Mouse (Mus musculus) layer of hippocampus, adult 11-12 months (tissue): ENCODE measurements at regions not wholly inside any gene's neighbourhood (a gene's known extent, or its start where the extent isn't known, plus 50 kb on each side); places are given as distances from the start of the nearest gene placed in this dataset.

Experiments used
- DNase-seq: peaks from one replicate; pipeline ENCODE4 v3.0.0; 2022; ENCODE audit warnings: low spot score

- no peak for DNase-seq
These were observed 93.3 kb downstream of the Zfp281 start for GRCm38 (mm10) chr1:136717830-136718517.

DNA sequence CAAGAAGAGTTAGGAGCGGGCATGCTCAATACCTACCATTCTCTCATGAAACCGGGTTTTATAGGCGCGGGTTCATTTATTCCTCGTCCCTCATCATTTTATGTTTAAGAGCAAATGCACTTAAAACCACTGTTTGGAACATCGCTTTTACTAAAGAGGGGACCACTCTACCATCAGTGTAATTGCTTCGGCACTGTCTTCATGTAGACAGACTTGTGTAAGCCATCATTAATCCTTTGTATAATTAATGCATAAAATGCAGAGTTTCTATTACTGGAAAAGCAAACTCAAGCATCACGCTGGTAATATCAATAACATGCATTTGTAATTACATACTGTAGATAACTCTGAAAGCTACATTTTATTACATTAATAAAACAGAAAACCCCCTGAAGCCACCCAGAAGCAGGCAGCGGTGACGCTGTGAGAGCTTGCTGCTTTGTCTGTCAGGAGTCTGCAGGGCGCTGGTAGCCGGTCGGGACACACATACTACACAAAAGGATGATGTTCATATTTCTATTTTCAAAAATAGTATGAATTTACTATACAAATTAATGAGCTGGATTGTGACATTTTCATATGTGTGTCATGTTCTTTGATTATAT, 99.2 kb downstream of the Zfp281 start:
- no peak for DNase-seq

DNA sequence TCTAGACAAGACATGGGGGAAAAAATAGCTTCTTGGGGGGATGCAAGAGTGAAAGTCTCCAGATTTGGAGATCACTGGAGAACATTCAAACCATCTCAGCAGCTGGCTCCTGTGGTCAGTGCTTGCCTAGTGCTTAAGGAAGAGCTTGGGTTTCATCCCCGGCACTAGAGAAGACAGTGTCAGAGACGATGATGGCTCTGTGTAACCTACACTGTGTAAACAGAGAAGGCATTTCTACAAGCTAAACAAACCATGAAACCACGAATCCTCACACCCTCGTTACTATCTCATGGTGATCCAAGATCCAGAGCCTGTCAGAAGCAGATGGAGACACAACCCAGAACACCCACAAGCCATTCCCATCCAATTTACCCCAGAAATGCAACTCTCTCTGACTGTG, 100.5 kb downstream of the Zfp281 start:
- DNase-seq: no peak

DNA sequence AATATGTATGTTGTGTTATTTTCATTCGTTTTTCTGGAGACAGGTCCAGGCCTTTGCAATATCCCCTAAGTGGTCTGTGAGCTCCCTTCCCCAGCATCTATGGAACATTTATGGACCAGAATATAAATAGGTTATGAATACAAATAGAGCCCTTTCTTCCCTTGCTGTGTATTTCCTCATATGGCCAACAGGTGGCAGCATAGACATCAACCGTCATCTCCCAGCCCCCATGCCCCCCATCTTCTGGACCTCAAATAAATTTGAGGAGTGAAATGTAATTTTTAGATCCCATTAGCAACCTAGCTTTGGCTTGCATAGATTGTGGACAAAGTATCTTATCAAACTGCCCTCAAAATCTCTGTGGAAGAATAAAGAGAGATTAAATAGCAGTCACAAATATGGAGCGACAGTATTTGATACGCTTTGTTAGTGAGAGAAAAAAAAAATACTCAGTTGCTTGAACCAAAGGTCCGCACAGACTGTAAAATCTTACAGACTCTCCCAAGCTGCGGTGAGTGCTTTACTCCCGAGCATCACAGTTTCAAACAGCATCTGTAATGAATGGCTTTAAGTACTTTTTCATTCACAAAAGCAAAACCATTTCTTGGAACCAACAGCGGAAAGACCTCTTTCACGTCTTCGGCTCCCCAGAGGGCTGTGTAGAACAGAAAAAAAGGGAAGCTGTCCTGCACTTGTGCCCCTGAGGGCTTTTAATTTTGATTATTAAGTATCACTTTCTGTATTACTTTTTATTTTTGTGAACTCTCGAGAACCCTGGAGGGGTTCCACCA, 101.6 kb downstream of the Zfp281 start:
- DNase-seq: no peak

GRCm38 (mm10) chr1:136727868-136728631, 103.3 kb downstream of the Zfp281 start:
- DNase-seq: no peak

DNA sequence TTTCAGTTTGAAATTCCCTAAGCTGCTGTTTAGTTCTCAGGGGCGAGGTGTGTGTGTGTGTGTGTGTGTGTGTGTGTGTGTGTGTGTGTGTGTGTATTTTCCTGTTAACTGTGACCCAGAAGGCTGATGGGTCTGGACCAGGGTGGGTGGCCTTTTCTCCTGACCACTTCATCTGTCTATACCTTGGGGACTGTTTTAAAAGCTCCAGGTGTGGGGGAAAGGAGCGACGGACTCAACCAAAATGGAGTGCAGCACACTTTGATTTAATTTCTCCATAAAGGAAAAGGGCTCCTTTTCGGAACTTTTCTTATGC, 103.9 kb downstream of the Zfp281 start:
- no peak for DNase-seq

- DNase-seq: no peak
These were observed 105.9 kb downstream of the Zfp281 start for GRCm38 (mm10) chr1:136730638-136731037.

DNA sequence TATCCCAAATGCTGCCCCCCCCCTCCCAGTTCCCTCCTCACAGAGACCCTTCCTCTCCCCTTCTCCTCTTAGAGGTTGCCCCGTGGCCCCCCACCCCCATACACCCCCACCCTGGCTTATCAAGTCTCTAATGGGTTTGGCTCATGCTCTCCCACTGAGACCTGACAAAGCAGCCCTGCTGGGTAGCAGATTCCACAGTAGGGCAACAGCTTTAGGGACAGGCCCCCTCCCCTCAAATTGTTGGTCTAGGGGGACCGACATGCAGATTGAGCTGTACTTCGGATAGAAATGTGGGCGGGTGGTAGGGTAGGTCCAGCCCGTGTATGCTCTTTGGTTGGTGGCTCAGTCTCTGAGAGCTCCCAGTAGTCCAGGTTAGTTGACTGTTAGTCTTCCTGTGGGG, 113.3 kb downstream of the Zfp281 start:
- DNase-seq: no peak

DNA sequence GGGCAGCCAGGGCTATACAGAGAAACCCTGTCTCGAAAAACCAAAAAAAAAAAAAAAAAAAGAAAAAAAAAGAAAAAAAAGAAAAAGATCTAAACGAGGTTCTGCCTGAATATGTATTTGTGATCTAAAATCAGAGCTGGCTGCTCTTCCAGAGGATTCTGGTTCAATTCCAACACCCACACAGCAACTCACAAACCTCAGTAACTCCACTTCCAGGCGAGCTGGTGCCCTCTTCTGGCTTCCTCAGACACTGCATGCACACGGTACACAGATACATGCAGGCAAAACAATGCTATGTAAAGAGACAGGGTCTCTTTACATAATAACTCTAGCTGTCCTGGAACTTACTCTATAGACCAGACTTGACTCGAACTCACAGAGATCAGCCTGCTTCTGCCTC, 114.8 kb downstream of the Zfp281 start:
- DNase-seq: peak; percentile 86

GRCm38 (mm10) chr1:136741061-136741460, 116.4 kb downstream of the Zfp281 start:
- DNase-seq: peak; percentile 39

DNA sequence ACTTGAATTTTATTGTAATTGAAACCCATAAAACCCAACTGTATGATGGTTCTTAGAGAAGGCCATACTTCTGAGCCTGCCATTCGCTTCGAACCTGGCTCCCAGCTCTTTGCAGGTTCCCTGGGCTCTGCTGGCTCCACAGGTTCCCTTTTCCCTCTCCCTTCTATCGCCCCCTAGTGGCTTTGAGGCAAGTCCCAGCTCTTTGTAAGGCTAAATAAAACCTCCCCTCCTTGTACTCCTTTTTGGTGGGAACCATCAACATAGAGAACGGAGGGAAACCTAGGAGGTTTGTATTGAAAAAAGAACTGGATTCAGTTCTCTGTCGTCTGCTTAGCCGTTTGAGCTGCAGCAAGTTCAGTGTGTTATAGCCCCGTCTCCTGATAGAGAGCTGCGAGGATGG, 124.5 kb downstream of the Zfp281 start:
- DNase-seq: no peak

DNA sequence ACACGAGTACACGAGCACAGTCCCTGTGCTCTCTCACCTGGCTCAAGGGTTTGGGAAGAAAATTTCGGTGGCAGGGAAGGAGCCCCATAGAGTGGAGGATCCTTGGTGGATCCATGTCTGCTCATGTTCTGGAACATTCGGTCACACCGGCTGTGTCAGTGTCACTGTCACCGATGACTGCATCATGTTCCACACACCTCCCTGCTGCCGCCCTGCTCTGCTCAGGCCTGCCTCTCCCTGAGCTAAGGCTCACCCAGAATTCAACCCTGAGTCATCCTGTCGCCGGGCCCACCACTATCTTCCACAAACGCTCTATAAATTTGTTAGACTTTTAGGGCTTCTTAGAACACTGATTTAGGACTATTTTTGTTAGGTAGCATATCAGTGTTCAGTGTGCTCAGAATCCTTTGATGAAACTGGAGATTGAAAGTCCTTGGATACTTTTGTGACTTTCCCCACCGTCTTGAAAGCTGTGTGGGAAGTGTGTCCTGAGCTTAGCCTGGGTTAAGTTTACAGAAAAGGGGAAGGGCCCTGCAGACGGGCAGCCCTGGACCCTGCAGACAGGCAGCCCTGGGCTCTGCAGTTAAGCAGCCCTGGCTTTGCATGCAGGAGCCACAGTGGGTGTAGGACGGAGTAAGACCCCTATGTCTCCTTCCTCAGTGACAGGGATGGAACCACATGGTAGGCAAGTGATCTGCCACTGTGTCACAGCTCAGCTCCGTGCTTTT, 126.9 kb downstream of the Zfp281 start:
- no peak for DNase-seq

DNA sequence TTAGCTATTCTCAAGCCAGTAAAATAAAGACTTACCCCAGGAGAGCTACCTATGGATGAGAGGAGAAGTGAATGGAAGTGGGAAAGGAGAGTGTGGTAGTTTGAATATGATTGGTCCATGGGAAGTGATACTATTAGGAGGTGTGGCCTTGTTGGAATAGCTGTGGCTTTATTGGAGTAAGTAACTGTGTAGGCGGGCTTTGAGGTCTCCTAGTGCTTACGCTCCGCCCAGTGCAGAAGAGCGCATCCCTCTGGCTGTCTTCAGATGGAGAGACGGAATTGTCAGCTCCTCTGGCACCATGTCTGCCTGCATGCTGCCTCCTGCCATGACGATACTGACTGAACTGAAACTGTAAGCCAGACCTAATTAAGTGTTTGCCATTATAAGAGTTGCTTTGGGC, 129.6 kb downstream of the Zfp281 start:
- DNase-seq: no peak

DNA sequence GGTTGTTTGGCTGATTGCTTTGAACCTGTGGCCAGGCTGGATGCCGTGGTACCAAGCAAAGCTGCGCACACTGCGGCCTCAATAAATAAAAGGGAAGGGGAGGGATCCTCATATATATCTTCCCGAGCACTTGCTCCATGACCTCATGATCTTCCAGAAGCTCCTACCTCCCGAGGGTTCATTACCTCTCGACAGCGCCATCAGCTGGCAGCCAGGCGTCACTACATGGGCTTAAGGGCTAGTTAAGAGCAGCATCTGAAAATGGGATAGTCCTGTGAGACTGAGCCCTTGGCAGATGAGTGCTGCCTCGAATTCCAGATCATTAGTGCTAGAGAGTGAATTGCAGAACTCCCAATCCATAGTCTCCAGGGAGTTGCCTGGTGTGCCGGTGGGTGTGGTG, 134.0 kb downstream of the Zfp281 start:
- DNase-seq: no peak

GRCm38 (mm10) chr1:136759164-136759563, 134.5 kb downstream of the Zfp281 start:
- no peak for DNase-seq

DNA sequence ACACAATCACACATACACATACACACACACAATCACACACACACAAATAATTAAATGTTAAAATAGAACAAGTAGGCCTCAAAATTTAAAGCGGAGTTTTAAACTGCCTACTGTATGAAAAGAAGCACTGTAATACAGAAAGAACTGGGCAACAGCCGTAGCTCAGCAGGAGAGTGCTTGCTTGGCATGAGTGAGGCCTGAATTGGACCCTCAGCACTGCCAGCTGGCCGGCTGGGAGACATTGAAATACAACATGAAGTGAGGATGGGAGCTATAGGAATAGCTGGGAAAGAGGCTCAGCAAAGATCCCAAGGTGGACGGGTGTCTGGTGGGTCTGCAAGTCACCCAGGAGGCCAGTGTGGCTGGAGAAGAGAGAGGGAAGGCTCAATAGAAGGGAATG, 136.8 kb downstream of the Zfp281 start:
- no peak for DNase-seq

GRCm38 (mm10) chr1:136768969-136769401, 144.3 kb downstream of the Zfp281 start:
- DNase-seq: no peak

GRCm38 (mm10) chr1:136773743-136774142, 149.0 kb downstream of the Zfp281 start:
- DNase-seq: no peak

GRCm38 (mm10) chr1:136776211-136776610, 151.5 kb downstream of the Zfp281 start:
- DNase-seq: no peak

- no peak for DNase-seq
These were observed 152.7 kb downstream of the Zfp281 start for GRCm38 (mm10) chr1:136777263-136777980.

- no peak for DNase-seq
These were observed 154.7 kb downstream of the Zfp281 start for GRCm38 (mm10) chr1:136779384-136779783.
